Mouse (Mus musculus): ENCODE results near the gene Lrba. TPM values are rescaled to one million over a fixed set of nuclear protein-coding genes. Genes with fewer than 3 reads are reported as not detected.

The Lrba gene
- polyA plus RNA-seq, 1 experiment from 2014 or later = 11.4 TPM

DNA sequence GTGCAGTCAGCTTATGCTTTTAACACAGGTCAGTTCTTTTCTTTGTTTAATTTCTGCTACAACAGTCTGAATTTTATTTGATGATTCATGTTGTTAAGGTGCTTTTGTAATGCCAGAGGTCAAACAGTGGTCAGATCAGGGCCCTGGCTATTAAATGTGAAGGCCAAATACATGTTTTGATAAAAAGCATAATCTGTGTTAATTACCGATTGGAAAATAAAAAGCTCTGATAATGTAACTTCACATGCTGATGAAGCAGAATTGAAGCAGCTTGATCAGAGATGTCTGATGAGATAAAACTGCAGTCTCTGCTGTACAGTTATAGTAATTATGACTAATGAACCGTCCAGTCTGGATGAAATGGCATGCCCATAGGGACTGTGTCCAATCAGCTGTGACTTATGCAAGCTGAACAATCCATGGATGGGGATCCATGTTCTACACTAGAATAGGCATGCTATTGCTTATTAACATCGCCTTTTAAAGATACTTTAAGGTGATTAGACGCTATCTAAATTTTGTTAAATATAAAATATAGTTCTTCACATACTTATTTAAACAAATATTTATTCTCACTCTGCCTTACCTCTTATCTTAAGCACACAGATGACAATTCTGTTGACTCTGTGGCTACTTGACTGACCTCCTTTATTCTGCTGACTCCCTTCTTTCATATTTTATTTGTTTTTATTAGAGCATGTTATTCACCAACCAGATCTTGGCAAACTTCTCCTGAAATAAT is 336.0 kb downstream of the Lrba start:
- Histone ChIP-seq H3K27ac (peak overlapping the region; percentile 43), H3K9ac (no peak overlapping the region), H3K27me3 (ENCODE audit: control insufficient read depth, insufficient read depth, low read length) (no peaks in the 10 kb centered on the region), H3K4me1 (replicated peaks; ENCODE audit: control insufficient read depth, insufficient read depth, low read length) (peaks cover 27% of the 10 kb centered on the region; the same call in 1 of the 2 replicates), H3K36me3 (replicated peaks; ENCODE audit: control insufficient read depth, insufficient read depth) (no peaks in the 10 kb centered on the region), H3K4me2 (replicated peaks) (no peak overlapping the region), H3K9me3 (ENCODE audit: control insufficient read depth, low read length) (no peaks in the 10 kb centered on the region), H3K4me3 (replicated peaks; ENCODE audit: low read length) (no peak overlapping the region)
- WGBS = 55% methylated on average over 4 of the region's 4 CpGs
- DNase-seq (ENCODE audit: low spot score) (no peak), ATAC-seq (ENCODE audit: low FRiP score) (0 out of 2 replicates have a peak, but pooled peaks have one; percentile 66)

DNA sequence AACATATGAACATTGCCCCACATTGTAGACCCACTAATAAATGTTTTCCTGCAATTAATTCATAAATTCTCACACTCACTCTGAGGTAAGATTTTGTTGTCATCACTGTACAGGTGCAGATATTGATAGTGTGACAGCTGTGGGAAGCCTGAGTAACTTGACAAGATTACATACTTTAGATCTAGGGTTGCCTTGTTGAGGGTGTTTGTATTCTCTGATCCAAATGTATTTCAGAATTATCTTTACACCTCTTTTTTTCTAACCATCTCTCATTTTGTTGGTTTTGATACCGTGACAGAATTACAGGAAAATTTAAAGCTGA is 336.5 kb downstream of the Lrba start:
- Histone ChIP-seq H3K9me3 (ENCODE audit: control insufficient read depth, low read length) (no peaks in the 10 kb centered on the region), H3K4me2 (replicated peaks) (no peak overlapping the region), H3K4me3 (replicated peaks; ENCODE audit: low read length) (no peak overlapping the region), H3K27me3 (ENCODE audit: control insufficient read depth, insufficient read depth, low read length) (no peaks in the 10 kb centered on the region), H3K27ac (no peak overlapping the region), H3K36me3 (replicated peaks; ENCODE audit: control insufficient read depth, insufficient read depth) (no peaks in the 10 kb centered on the region), H3K4me1 (replicated peaks; ENCODE audit: control insufficient read depth, insufficient read depth, low read length) (peaks cover 27% of the 10 kb centered on the region; the same call in 1 of the 2 replicates), H3K9ac (no peak overlapping the region)
- DNase-seq (ENCODE audit: low spot score) (no peak), ATAC-seq (ENCODE audit: low FRiP score) (no peak)
- 93% methylated on average over 1 of the region's 1 CpGs for WGBS

DNA sequence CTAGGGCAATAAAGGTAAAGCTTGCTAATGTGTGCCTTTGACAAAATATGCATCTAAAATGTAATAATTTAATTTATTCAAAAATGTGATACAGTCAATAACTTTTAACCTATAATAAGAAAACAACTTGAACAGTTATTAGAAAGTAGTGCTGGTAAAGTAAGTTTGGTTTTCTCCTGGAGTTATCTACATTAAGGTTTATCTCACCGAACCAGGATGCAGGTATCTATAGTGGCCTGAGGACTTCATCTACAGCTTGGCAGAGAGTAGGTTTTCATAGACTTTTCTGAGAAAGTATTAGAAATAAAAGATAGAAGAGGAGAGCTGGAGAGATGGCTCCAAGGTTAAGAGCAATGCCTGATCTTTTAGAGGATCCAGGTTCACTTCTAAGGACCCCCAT is 336.9 kb downstream of the Lrba start:
- Histone ChIP-seq H3K4me3 (replicated peaks; ENCODE audit: low read length) (no peak overlapping the region), H3K4me2 (replicated peaks) (no peak overlapping the region), H3K4me1 (replicated peaks; ENCODE audit: control insufficient read depth, insufficient read depth, low read length) (peaks cover 27% of the 10 kb centered on the region; the same call in 1 of the 2 replicates), H3K9me3 (ENCODE audit: control insufficient read depth, low read length) (no peaks in the 10 kb centered on the region), H3K27me3 (ENCODE audit: control insufficient read depth, insufficient read depth, low read length) (no peaks in the 10 kb centered on the region), H3K9ac (no peak overlapping the region), H3K36me3 (replicated peaks; ENCODE audit: control insufficient read depth, insufficient read depth) (no peaks in the 10 kb centered on the region), H3K27ac (no peak overlapping the region)
- WGBS = 100% methylated on average over 1 of the region's 1 CpGs
- ATAC-seq (ENCODE audit: low FRiP score) (no peak), DNase-seq (ENCODE audit: low spot score) (no peak)

DNA sequence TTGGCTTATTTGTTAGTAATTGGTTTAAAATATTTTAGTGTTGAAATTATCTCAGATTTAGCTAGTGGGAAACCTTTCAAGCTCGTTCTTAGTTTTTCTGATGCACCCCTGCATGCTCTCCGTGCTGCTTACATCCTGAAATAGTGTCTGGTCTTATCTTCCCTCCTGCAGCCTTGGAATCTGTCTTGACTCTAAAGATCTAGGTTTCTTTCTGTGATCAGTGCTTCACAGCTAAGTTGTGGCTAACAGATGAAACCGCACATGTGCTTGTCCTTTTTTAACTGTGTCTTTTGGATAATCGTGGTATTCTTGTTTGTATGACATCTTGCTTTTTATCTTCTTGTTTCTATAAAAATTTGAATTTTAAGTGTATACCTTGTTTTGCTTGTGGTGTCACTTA is 342.8 kb downstream of the Lrba start:
- ATAC-seq (ENCODE audit: low FRiP score) (no peak), DNase-seq (ENCODE audit: low spot score) (no peak)
- H3K4me1 ChIP-seq (replicated peaks; ENCODE audit: control insufficient read depth, insufficient read depth, low read length) = no peaks in the 10 kb centered on the region
- no peaks in the 10 kb centered on the region for H3K27me3 ChIP-seq (ENCODE audit: control insufficient read depth, insufficient read depth, low read length)
- H3K36me3 ChIP-seq (replicated peaks; ENCODE audit: control insufficient read depth, insufficient read depth) = no peaks in the 10 kb centered on the region
- H3K4me2 ChIP-seq (replicated peaks) = no peak overlapping the region
- H3K27ac ChIP-seq = no peak overlapping the region
- H3K4me3 ChIP-seq (replicated peaks; ENCODE audit: low read length) = no peak overlapping the region
- WGBS = 81% methylated on average over 4 of the region's 4 CpGs
- H3K9me3 ChIP-seq (ENCODE audit: control insufficient read depth, low read length) = no peaks in the 10 kb centered on the region
- no peak overlapping the region for H3K9ac ChIP-seq

DNA sequence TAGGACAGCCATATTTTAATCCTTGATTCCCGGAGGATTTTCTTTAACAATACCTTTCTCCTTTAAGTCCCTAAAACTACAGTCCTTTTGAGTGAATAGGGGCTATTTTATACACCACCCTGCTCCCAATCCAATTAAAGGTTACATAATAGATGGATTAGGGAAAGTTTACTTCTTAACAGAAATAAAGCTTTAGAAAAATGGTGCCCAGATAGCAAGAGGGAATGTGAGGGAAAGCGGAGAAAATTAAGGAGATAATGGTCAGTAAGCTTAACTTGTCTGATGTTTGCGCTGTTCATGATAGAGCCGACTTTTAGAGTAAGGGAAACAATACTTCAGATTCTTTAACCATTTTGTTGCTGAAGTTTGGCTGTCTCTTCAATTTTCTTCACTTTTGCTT is 347.0 kb downstream of the Lrba start:
- no peak for DNase-seq (ENCODE audit: low spot score)
- H3K27ac ChIP-seq = no peak overlapping the region
- no peak overlapping the region for H3K4me2 ChIP-seq (replicated peaks)
- H3K9ac ChIP-seq = no peak overlapping the region
- H3K9me3 ChIP-seq (ENCODE audit: control insufficient read depth, low read length) = no peaks in the 10 kb centered on the region
- no peaks in the 10 kb centered on the region for H3K27me3 ChIP-seq (ENCODE audit: control insufficient read depth, insufficient read depth, low read length)
- H3K4me1 ChIP-seq (replicated peaks; ENCODE audit: control insufficient read depth, insufficient read depth, low read length) = no peaks in the 10 kb centered on the region
- no peaks in the 10 kb centered on the region for H3K36me3 ChIP-seq (replicated peaks; ENCODE audit: control insufficient read depth, insufficient read depth)
- 40% methylated on average over 4 of the region's 4 CpGs for WGBS
- no peak overlapping the region for H3K4me3 ChIP-seq (replicated peaks; ENCODE audit: low read length)
- ATAC-seq (ENCODE audit: low FRiP score) = no peak

DNA sequence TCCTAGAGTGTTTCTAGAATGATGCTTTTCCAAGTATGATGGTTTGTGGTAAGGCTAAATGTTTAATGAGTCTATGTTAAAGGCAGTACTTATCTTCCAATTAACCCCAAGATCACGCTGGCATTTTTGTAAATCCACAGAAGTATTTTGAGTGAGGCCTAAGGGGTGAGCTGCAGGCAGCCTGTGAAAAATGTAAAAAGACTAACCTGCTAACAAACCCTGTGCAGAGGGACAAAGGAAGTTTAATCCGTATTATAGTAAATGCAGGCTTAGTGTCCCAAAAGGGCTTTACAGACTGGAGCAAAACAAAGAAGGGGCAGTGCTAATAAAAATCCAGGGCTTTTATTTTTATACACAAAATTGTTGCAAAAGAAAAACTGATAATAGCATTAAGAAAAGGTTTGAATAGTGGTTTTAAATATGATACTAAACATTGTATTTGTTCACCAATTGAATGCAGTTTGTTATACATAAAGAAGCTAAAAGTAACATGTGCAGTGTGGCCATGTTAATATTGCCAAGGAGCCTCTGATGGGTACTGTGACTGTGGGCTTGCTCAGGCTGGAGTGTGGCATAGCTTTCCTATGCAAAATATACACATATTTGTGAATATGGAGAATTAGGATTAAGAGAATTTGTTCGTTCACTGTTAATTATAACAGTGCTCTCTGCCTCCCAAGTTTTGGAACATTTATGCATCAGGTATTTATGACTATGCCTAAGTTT is 348.2 kb downstream of the Lrba start:
- Histone ChIP-seq H3K27ac (no peak overlapping the region), H3K4me1 (replicated peaks; ENCODE audit: control insufficient read depth, insufficient read depth, low read length) (no peaks in the 10 kb centered on the region), H3K4me3 (replicated peaks; ENCODE audit: low read length) (no peak overlapping the region), H3K9me3 (ENCODE audit: control insufficient read depth, low read length) (no peaks in the 10 kb centered on the region), H3K4me2 (replicated peaks) (no peak overlapping the region), H3K36me3 (replicated peaks; ENCODE audit: control insufficient read depth, insufficient read depth) (no peaks in the 10 kb centered on the region), H3K27me3 (ENCODE audit: control insufficient read depth, insufficient read depth, low read length) (no peaks in the 10 kb centered on the region), H3K9ac (no peak overlapping the region)
- no peak for DNase-seq (ENCODE audit: low spot score)
- no peak for ATAC-seq (ENCODE audit: low FRiP score)
- WGBS = 40% methylated on average over 3 of the region's 3 CpGs

DNA sequence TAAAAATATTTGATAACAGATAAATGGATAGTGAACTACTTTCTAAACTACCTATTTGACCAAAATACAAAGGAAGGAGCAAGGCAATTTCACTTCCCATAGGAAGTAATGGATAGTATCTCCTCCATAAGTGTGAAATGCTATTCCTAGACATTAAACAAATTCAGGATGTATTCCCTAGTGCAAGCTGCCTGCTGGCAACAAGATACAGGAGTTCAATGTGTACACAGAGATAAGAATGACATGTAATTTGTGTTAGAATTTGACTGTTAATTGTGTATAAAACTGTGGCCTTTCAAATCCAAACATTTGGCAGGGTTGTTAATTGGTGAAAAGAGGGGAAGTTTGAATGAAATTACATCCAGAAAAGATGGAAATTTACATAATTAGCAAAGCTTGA is 350.8 kb downstream of the Lrba start:
- Histone ChIP-seq H3K27ac (no peak overlapping the region), H3K4me3 (replicated peaks; ENCODE audit: low read length) (no peak overlapping the region), H3K4me2 (replicated peaks) (no peak overlapping the region), H3K9me3 (ENCODE audit: control insufficient read depth, low read length) (no peaks in the 10 kb centered on the region), H3K36me3 (replicated peaks; ENCODE audit: control insufficient read depth, insufficient read depth) (no peaks in the 10 kb centered on the region), H3K4me1 (replicated peaks; ENCODE audit: control insufficient read depth, insufficient read depth, low read length) (no peaks in the 10 kb centered on the region), H3K27me3 (ENCODE audit: control insufficient read depth, insufficient read depth, low read length) (no peaks in the 10 kb centered on the region), H3K9ac (no peak overlapping the region)
- ATAC-seq (ENCODE audit: low FRiP score) = no peak
- no peak for DNase-seq (ENCODE audit: low spot score)

DNA sequence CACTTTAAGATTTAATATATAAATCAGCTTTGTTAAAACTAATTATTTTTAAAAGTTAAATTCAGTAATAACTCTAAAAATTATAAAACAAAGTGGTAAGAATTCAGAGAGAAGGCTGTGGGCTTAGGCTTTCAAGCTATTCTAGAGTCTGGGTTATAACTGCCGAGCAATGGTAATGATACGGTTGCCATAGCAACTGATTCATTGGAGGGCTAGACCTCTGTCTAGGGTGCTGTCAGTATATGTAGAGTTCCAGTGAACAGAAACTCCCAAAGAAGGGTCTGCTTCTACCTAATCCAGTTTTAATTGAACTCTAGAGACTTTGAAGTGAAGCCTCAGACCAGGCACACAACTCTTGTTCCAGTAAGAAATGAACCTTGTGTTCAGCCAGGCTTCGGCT is 377.8 kb downstream of the Lrba start:
- Histone ChIP-seq H3K27me3 (ENCODE audit: control insufficient read depth, insufficient read depth, low read length) (no peaks in the 10 kb centered on the region), H3K9me3 (ENCODE audit: control insufficient read depth, low read length) (no peaks in the 10 kb centered on the region), H3K9ac (no peak overlapping the region), H3K4me3 (replicated peaks; ENCODE audit: low read length) (no peak overlapping the region), H3K4me2 (replicated peaks) (no peak overlapping the region), H3K36me3 (replicated peaks; ENCODE audit: control insufficient read depth, insufficient read depth) (no peaks in the 10 kb centered on the region), H3K27ac (no peak overlapping the region), H3K4me1 (replicated peaks; ENCODE audit: control insufficient read depth, insufficient read depth, low read length) (peaks cover 5% of the 10 kb centered on the region; the same call in 1 of the 2 replicates)
- peak; percentile 42 for DNase-seq (ENCODE audit: low spot score)
- WGBS = 42% methylated on average over 3 of the region's 3 CpGs
- peak; percentile 72; the same call in 1 of the 2 replicates for ATAC-seq (ENCODE audit: low FRiP score)

DNA sequence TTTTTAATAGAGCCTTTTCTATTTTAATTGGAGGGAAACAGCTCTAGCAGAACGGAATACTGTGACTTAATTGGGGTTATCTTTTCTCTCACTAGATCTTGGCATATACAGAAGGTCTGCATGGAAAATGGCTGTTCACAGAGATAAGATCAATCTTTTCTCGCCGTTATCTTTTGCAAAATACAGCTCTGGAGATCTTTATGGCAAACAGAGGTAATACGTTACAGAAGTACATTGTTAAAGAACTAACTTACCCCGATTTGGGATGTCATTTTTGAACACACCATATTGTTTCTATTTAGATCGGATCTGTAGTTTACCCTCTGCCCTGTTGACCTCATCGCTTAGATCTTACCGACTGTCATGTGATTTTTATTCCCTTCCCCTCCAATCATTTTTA is 381.3 kb downstream of the Lrba start:
- H3K4me3 ChIP-seq (replicated peaks; ENCODE audit: low read length) = no peak overlapping the region
- no peaks in the 10 kb centered on the region for H3K9me3 ChIP-seq (ENCODE audit: control insufficient read depth, low read length)
- H3K4me1 ChIP-seq (replicated peaks; ENCODE audit: control insufficient read depth, insufficient read depth, low read length) = no peaks in the 10 kb centered on the region
- H3K27me3 ChIP-seq (ENCODE audit: control insufficient read depth, insufficient read depth, low read length) = no peaks in the 10 kb centered on the region
- H3K36me3 ChIP-seq (replicated peaks; ENCODE audit: control insufficient read depth, insufficient read depth) = no peaks in the 10 kb centered on the region
- DNase-seq (ENCODE audit: low spot score) = no peak
- ATAC-seq (ENCODE audit: low FRiP score) = no peak
- no peak overlapping the region for H3K9ac ChIP-seq
- H3K27ac ChIP-seq = no peak overlapping the region
- WGBS = 84% methylated on average over 8 of the region's 8 CpGs
- no peak overlapping the region for H3K4me2 ChIP-seq (replicated peaks)

Data from hindbrain, embryonic 14.5 days (tissue).